Mouse (Mus musculus) cortical plate, adult 2 months (tissue): ENCODE measurements around the gene Zfp708.
"Not testable (repeated sequence)": the region's sequence is repeated elsewhere in the genome, so short reads cannot be mapped to it uniquely, and the experiment has no call there.

Experiments
- CTCF ChIP-seq: fragments of 200-500 bp; IDR thresholded peaks from 2 replicates; pipeline ENCODE4 v1.5.1; 2011; ENCODE audit warnings: mild to moderate bottlenecking, control low read depth, low read length; ENCODE audit not compliant: insufficient read depth; ENCODE audit errors: extremely low read depth
- POLR2A ChIP-seq: fragments of 200-500 bp; IDR thresholded peaks from 2 replicates; pipeline ENCODE4 v1.6.1; 2011; ENCODE audit warnings: mild to moderate bottlenecking, low read length, control low read depth; ENCODE audit not compliant: insufficient read depth; ENCODE audit errors: extremely low read depth

GRCm38 (mm10) chr13:67121360-67121759 is 23.6 kb upstream of the Zfp708 start, which contains the start of gene Zfp759:
- TF ChIP-seq CTCF, POLR2A: not testable (repeated sequence)
